Mouse (Mus musculus): ENCODE measurements around the gene Pde6b. TPM values are rescaled to one million over a fixed set of nuclear protein-coding genes. Genes with fewer than 3 reads are reported as not detected.

Gene Pde6b
- total RNA-seq, 2 experiments from 2014 or later: 0.15 to 0.22 TPM

DNA sequence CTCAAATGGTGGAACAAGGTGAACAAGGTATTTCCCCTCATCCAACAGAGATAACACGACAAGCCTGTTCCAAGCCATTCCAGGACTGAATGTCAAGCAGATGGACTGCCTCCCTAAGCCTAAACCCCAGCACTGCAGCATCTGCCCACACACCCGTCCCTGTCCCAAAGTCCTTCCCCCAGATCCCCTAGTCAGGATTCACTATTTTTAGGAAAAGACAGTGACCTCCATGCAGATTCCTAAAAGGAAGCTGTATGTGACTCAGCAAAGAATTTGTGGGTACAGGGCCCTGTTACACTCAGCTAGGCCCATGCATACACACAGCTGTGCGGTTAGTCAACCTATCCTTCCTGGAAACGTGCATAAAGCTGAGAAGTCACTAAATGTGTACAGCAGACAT lies 1.7 kb upstream of the Pde6b start:
- no peak for DNase-seq (ENCODE audit: low spot score in 2 of 2)

DNA sequence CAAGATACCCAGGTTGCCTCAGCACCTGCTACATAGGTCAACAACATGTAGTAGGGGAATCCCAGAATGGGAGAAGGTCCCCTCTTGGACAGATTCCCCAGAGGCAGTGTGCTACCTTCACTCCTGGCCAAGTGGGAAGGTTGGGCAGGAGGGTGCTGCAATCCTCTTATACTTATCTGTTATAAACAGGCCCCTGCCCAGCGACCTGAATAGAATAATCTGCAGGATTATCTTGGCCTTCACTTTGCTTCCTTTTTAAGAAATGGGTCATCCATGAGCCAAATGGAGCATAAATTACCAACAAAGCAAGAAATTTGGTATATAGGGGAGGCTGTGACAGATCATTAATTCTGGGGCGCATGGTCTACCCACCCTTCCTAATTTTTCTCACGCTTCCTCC lies 1.6 kb downstream of the Pde6b start:
- no peak for DNase-seq (ENCODE audit: low spot score in 2 of 2)

GRCm38 (mm10) chr5:108403453-108403852 lies 15.3 kb downstream of the Pde6b start:
- no peak for DNase-seq (ENCODE audit: low spot score in 2 of 2)

GRCm38 (mm10) chr5:108405460-108405859 lies 17.3 kb downstream of the Pde6b start:
- no peak for DNase-seq (ENCODE audit: low spot score in 2 of 2)

- DNase-seq (ENCODE audit: low spot score in 2 of 2): no peak
Measured at GRCm38 (mm10) chr5:108406977-108407376, 18.8 kb downstream of the Pde6b start.

DNA sequence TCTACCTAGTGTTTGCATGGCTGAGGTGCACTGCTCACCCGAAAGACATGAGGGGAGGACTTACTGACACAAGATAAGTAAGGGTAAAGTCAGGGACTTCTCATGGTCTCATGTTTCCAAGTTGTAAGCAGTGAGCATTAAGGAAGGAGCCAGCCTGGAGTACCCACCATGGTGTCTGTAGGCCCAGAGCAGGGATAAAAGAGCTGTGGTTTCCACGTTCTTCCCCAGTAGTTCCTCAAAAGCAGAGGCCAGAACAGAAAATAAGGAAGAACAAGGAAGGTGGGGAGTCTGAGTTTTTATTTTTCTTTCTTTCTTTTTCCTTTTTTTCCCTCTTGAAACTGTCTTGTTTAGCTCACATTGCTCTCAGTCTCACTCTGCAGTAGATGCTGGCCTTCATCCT lies 26.5 kb downstream of the Pde6b start:
- DNase-seq (ENCODE audit: low spot score in 2 of 2): no peak

DNA sequence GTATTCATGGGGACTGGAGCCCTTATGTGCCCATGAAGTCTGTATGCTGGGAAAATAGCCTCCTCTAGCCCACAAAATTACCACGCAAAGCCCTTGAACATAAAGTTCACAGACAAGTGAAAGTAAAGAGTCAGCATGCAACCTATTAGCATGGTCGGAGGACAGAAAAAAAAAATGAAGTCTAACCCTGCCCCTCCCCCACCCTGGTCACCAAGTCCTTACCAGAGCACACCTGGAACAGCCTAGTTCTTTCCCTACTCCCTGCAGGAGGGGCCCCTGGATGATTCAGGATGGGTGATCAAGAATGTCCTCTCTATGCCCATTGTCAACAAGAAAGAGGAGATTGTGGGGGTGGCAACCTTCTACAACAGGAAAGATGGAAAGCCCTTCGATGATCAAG lies 34.5 kb downstream of the Pde6b start:
- no peak for DNase-seq (ENCODE audit: low spot score in 2 of 2)

DNA sequence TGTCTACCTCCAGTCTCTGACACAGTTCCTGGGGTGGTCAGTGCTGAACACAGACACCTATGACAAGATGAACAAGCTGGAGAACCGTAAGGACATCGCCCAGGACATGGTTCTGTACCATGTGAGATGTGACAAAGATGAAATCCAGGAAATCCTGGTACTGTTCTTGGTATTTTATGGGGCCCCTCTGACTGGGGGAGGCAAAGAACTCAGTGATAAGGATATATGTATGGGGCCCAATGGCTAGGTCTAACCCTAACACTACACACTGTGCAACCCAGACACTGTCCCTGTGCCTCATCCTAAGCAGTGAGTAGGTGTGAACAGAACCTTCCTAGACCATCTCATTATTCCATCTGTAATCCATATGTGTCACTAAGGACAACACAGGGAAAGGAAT lies 35.2 kb downstream of the Pde6b start:
- no peak for DNase-seq (ENCODE audit: low spot score in 2 of 2)

GRCm38 (mm10) chr5:108427186-108427585 lies 39.0 kb downstream of the Pde6b start:
- DNase-seq (ENCODE audit: low spot score in 2 of 2): peak in 1 of 2 experiments; percentile 76

- no peak for DNase-seq (ENCODE audit: low spot score in 2 of 2)
Measured at GRCm38 (mm10) chr5:108431196-108431595, 43.0 kb downstream of the Pde6b start.

DNA sequence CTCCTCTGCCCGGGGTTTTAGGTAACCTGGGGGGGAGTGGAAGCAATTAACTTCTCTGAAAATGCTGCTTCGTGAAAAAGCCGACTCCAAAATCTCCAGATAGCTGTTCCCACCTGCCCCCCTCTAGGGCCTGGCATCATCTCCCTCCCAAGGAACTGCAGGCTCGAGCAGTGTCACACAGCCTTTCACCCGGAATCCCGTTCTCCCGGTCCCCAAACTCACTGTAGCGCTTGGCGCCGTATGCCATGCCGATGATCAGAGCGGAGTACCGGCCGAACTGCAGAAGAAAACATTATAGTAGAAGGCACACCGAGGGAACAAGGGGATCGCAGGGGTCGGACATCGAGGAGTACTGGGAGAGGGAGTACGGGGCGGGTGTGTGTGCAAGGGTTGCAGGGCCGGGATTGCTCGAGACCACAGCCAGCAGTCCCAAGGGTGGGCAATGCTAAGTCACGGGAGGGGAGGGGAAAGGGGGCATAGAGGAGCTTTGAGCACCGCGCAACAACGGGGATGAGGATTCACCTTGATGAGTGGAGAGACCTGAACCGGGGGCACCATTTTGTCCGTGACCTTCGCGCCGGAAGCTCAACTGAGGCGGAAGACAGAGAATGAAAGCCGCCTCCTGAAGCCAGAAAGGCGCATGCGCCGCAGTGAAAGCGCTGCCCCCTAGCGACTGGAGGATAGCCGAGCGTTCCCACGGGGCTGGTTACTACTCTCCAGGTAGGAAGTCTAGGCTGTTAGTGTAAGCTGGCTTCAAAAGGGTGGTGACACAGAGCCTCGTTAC lies 45.8 kb downstream of the Pde6b start, which contains the start of gene Atp5k:
Atp5k (minus strand) TSS at position 645 of the 784 bp plus-strand sequence.
- peak; percentile 89 to 97 for DNase-seq (ENCODE audit: low spot score in 2 of 2)

DNA sequence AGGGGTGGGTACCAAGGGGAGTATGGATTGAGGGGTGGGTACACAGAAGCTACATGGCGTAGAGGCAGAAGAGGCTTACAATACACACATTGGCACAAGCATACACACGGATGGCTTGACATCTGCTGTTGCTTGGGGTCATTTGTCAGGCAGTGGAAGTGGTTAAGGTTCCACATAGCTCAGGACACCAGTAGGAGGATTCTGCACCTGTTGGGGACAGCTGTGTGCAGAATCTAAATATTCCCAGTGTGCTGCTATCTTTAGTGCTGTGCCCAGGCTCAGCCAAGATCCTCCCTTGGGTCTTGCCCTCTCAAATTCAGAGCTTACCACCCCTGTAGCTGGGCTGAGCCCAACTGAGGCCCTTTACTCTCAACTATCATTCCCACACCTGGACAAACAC lies 47.9 kb downstream of the Pde6b start:
- no peak for DNase-seq (ENCODE audit: low spot score in 2 of 2)

GRCm38 (mm10) chr5:108446973-108447372 lies 58.8 kb downstream of the Pde6b start:
- DNase-seq (ENCODE audit: low spot score in 2 of 2): no peak

DNA sequence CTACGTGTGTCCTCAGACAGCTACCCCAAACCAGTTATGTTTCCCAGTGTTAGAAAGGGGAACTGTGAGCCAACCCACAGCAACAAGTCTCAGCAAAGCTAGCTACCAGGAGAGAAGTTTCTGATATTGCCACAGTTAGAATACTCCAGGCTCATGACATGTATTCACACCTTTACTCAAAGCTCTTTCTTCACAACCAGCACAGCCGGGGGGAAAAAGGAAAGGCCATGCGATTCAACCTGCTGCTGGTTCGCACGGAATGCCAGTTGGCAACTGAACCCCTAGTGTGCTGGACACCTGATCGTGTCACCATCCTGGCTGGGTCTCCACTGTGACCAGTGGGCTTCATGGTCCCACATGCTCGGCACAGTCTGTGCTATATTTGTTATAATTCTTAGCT lies 59.7 kb downstream of the Pde6b start:
- DNase-seq (ENCODE audit: low spot score in 2 of 2): no peak

DNA sequence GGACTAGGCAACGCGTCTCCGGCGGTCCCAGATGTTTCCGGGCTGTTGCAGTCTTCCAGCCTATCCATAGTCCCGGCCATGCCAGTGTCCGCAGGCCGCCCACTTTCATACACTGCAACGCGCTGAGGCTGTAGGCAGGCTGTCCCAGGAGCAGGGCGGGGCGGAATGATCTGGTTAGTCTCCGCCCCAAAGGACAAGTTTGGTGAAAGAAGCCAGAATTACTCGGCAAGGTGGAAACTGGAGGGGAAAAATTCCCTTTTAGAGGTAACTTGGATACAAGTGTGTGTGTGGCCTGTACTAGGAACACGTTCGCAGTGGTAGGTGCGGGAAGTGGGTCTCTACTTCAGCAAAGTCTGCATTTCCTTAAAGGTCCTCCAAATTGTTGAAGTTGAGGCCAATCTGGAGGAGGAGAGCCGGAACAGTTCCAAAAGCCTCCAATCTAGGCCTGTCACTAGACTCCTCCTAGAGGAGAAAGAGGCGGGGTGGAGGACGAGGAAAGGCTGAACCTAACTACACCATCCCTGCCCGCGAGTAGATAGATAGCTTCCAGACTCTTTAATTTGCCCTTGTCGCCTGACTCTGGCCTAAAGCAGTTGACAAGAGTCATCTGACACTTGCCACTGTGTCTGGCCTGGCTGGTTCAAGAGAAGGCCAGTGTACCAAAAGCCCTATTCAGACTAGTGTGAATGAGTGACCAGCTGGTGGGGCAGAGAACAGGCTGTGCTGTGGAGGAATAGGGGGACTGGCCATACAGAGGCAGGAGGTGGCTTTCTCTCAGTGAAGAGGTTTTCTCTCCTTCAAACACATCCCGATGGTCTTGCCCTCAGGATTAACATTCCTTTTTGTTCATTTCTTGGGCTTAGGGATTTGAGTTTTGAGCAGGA lies 60.8 kb downstream of the Pde6b start, which contains the start of gene Mfsd7a:
Mfsd7a (minus strand) TSS at position 107 of the 884 bp plus-strand sequence.
- DNase-seq (ENCODE audit: low spot score in 2 of 2): no peak

DNA sequence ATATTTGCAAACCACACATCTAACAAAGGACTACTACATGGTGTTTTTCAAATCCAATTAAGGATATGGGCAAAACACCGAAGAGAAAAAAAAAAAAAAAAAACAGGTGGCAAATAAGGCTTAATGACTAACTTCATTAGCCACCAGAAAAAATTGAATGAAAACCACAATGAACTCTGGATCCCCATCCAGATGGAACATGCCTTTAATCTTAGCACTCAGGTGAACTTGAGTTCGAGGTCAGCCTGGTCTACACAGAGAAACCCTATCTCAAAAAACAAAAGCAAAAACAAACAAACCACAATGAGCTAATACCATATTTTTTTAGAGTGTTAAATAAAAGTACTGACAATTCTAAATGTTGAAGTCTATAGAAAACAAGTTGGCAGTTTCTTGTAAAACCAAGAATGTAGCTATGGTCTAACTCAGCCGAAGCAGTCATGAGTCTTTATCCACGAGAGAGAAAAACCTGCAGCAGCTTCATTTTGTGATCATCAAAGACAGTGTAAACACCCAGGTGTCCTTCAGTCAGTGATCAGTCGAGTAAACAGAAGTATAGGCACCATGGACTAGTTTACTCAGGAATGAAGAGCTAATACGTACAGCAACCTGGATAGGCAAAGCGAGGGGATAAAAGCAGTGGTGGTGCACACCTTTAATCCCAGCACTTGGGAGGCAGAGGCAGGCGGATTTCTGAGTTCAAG lies 62.8 kb downstream of the Pde6b start:
- no peak for DNase-seq (ENCODE audit: low spot score in 2 of 2)

DNA sequence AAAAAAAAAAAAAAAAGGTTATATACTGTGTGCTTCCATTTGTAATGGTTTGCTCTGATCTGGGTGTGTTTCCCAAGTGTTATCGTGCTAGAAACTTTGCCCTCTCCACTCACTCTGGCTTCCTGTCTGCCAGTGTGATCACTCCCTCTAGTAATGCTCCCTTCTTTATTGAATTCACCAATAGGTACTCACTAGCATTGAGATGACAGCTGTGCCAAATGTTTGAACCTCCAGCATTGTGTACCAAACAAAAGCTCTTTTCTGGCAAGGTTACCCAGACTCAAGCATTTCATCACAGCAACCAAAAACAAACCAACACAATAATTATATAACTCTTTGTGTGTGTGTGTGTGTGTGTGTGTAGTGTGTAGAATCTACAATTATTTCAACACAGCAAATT lies 63.4 kb downstream of the Pde6b start:
- DNase-seq (ENCODE audit: low spot score in 2 of 2): no peak

GRCm38 (mm10) chr5:108452422-108452821 lies 64.2 kb downstream of the Pde6b start:
- peak in 1 of 2 experiments; percentile 39 for DNase-seq (ENCODE audit: low spot score in 2 of 2)

GRCm38 (mm10) chr5:108454094-108454493 lies 65.9 kb downstream of the Pde6b start:
- DNase-seq (ENCODE audit: low spot score in 2 of 2): no peak

DNA sequence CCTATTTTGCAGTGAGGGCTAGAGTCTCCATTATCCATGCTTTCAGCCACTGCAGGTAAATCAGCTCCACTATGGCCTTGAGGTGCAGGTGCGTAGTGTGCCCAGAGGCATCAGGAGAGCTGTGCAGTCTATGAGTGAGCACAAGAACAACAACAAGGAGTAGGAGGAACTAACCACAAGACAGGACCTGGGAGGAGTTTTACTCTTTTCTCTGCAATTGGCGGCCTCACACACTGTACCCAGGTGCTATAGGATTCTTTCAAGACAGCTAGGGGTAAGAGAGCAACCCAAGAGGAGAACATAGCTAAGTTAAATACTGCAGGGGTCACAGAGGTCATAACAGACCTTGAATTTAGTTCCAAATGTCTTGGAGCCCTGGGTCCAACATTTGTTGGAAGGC lies 70.5 kb downstream of the Pde6b start:
- no peak for DNase-seq (ENCODE audit: low spot score in 2 of 2)

DNA sequence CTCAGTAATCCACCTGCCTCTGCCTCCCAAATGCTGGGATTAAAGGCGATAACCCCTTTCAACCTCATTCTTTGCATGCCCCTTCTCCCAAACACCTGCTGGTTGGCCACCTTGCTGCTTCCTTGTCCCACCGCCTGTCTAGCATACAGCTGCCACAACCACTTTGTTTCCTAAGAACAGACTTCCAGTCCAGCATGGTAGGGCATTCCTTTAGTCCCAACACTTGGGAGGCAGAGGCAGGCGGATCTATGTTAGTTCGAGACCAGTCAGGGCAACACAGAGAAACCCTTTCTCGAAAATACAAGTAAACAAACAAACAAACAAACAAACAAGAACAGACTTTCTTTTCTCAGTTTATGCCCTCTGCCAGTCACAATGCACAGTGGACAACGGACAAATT lies 72.3 kb downstream of the Pde6b start:
- DNase-seq (ENCODE audit: low spot score in 2 of 2): no peak

Measured in layer of hippocampus, adult 18-20 months (tissue).